Mouse (Mus musculus) embryonic facial prominence, embryonic 11.5 days (tissue): ENCODE measurements around the gene Bag1. TPM values are rescaled to one million over a fixed set of nuclear protein-coding genes. Genes with fewer than 3 reads are reported as not detected.
"Not testable (repeated sequence)": the region's sequence is repeated elsewhere in the genome, so short reads cannot be mapped to it uniquely, and the experiment has no call there.

Experiments
- ATAC-seq: fragments of 200-750 bp; cut with Nextera tagmentation; replicated peaks from 2 replicates; pipeline ENCODE4 v1.8.0; 2017; ENCODE audit warnings: low read depth; ENCODE audit not compliant: insufficient number of reproducible peaks, low FRiP score, low TSS enrichment
- DNase-seq: peaks from one replicate; pipeline ENCODE4 v3.0.0-alpha.2; 2015; ENCODE audit warnings: low spot score
- H3K27ac ChIP-seq: fragments of 300-500 bp; sonication (generic); replicated peaks from 2 replicates; pipeline ENCODE4 v1.5.1; 2014; ENCODE audit warnings: mild to moderate bottlenecking, low read depth, low read length, control low read depth
- H3K27me3 ChIP-seq: fragments of 300-500 bp; sonication (generic); 2 replicates; pipeline ENCODE4 v1.6.1; 2014; ENCODE audit warnings: mild to moderate bottlenecking, low read length, moderate library complexity, mixed read lengths; ENCODE audit not compliant: control insufficient read depth, insufficient read depth
- H3K36me3 ChIP-seq: fragments of 300-500 bp; sonication (generic); replicated peaks from 2 replicates; pipeline ENCODE4 v1.6.1; 2014; ENCODE audit warnings: low read depth, mild to moderate bottlenecking, low read length, moderate library complexity, mixed read lengths; ENCODE audit not compliant: control insufficient read depth, insufficient read depth
- H3K4me1 ChIP-seq: fragments of 300-500 bp; sonication (generic); 2 replicates; pipeline ENCODE4 v1.6.1; 2014; ENCODE audit warnings: low read length, mixed read lengths; ENCODE audit not compliant: control insufficient read depth, insufficient read depth
- H3K4me2 ChIP-seq: fragments of 300-500 bp; sonication (generic); 2 replicates; pipeline ENCODE4 v1.6.1; 2014; ENCODE audit warnings: low read depth, mild to moderate bottlenecking, control low read depth, low read length, moderate library complexity
- H3K4me3 ChIP-seq: fragments of 300-500 bp; sonication (generic); 2 replicates; pipeline ENCODE4 v1.5.1; 2014; ENCODE audit warnings: low read depth, low read length, control low read depth
- H3K9ac ChIP-seq: fragments of 300-500 bp; sonication (generic); replicated peaks from 2 replicates; pipeline ENCODE4 v1.6.1; 2014; ENCODE audit warnings: mild to moderate bottlenecking, control low read depth, low read length
- H3K9me3 ChIP-seq: fragments of 300-500 bp; sonication (generic); replicated peaks from 2 replicates; pipeline ENCODE4 v1.6.1; 2016; ENCODE audit warnings: mild to moderate bottlenecking, low read length, inconsistent platforms, mixed read lengths; ENCODE audit not compliant: control insufficient read depth
- WGBS: fragments of 180-500 bp; shearing (Covaris S2); extraction: QIAGEN DNeasy Blood & Tissue Kit; methylation state at CpG from one replicate; pipeline ENCODE4 v1.1.7; 2014; 5-methylcytosine and 5-hydroxymethylcytosine counted together
- polyA plus RNA-seq: library from polyadenylated mRNA; unstranded; fragments of >200 nt; fragmentation: Nextera tagmentation; extraction: Ambion mirVana; gene quantifications from 2 replicates; pipeline ENCODE4 v1.2.1, GENCODE M21; 2014

Bag1 gene
- polyA plus RNA-seq, 1 experiment from 2014 or later = 295 TPM

GRCm38 (mm10) chr4:40953521-40953920 lies 5.4 kb upstream of the Bag1 start:
- 94% methylated on average over 1 of the region's 1 CpGs for WGBS
- no peak overlapping the region for H3K4me3 ChIP-seq
- H3K36me3 ChIP-seq = peaks cover 11% of the 10 kb centered on the region
- ATAC-seq (no peak), DNase-seq (no peak)
- no peaks in the 10 kb centered on the region for H3K4me1 ChIP-seq
- H3K9ac ChIP-seq = no peak overlapping the region
- H3K27ac ChIP-seq = no peak overlapping the region
- H3K27me3 ChIP-seq = no peaks in the 10 kb centered on the region
- no peak overlapping the region for H3K4me2 ChIP-seq
- H3K9me3 ChIP-seq = no peaks in the 10 kb centered on the region

GRCm38 (mm10) chr4:40947565-40948159 lies 432 bp downstream of the Bag1 start:
- peaks cover 8% of the 10 kb centered on the region for H3K36me3 ChIP-seq
- under 1% methylated on average over 40 of the region's 40 CpGs for WGBS
- peak; percentile 30 for DNase-seq

GRCm38 (mm10) chr4:40946516-40947121 lies 1.5 kb downstream of the Bag1 start:
- Histone ChIP-seq H3K27ac (no peak overlapping the region), H3K4me1 (no peaks in the 10 kb centered on the region), H3K4me3 (peak overlapping the region; percentile 91), H3K9me3 (no peaks in the 10 kb centered on the region), H3K27me3 (no peaks in the 10 kb centered on the region), H3K9ac (peak overlapping the region; percentile 14; the same call in 1 of the 2 replicates), H3K36me3 (peaks cover 3% of the 10 kb centered on the region), H3K4me2 (peak overlapping the region; percentile 60)
- no peak for ATAC-seq
- DNase-seq = no peak
- 90% methylated on average over 7 of the region's 7 CpGs for WGBS

More at GRCm38 (mm10) chr4:40947565-40948159, 432 bp downstream of the Bag1 start:
- no peaks in the 10 kb centered on the region for H3K4me1 ChIP-seq
- ATAC-seq = peak; percentile 8; the same call in 1 of the 2 replicates
- no peaks in the 10 kb centered on the region for H3K27me3 ChIP-seq
- H3K27ac ChIP-seq = peak overlapping the region; percentile 31; the same call in 1 of the 2 replicates
- H3K9me3 ChIP-seq = no peaks in the 10 kb centered on the region
- H3K4me2 ChIP-seq = peak overlapping the region; percentile 60
- peak overlapping the region; percentile 91 for H3K4me3 ChIP-seq
- peak overlapping the region; percentile 92 for H3K9ac ChIP-seq

GRCm38 (mm10) chr4:40943651-40944050 lies 4.4 kb downstream of the Bag1 start:
- Histone ChIP-seq H3K4me2 (no peak overlapping the region), H3K9ac (no peak overlapping the region), H3K27ac (no peak overlapping the region), H3K9me3 (no peaks in the 10 kb centered on the region), H3K36me3 (peaks cover 24% of the 10 kb centered on the region), H3K27me3 (no peaks in the 10 kb centered on the region), H3K4me3 (no peak overlapping the region), H3K4me1 (no peaks in the 10 kb centered on the region)
- ATAC-seq (no peak), DNase-seq (no peak)
- 96% methylated on average over 5 of the region's 5 CpGs for WGBS

- peaks cover 32% of the 10 kb centered on the region for H3K36me3 ChIP-seq
- H3K4me2 ChIP-seq = no peak overlapping the region
- ATAC-seq (no peak), DNase-seq (no peak)
- H3K4me3 ChIP-seq = no peak overlapping the region
- H3K27me3 ChIP-seq = no peaks in the 10 kb centered on the region
- 91% methylated on average over 5 of the region's 5 CpGs for WGBS
- no peak overlapping the region for H3K27ac ChIP-seq
- no peaks in the 10 kb centered on the region for H3K9me3 ChIP-seq
- H3K9ac ChIP-seq = no peak overlapping the region
- no peaks in the 10 kb centered on the region for H3K4me1 ChIP-seq
Observed at GRCm38 (mm10) chr4:40938793-40939192, 9.3 kb downstream of the Bag1 start.

GRCm38 (mm10) chr4:40936175-40936839 lies 11.8 kb downstream of the Bag1 start:
- DNase-seq (no peak), ATAC-seq (no peak)
- Histone ChIP-seq H3K4me2 (no peak overlapping the region), H3K9me3 (no peaks in the 10 kb centered on the region), H3K36me3 (peaks cover 30% of the 10 kb centered on the region), H3K4me1 (no peaks in the 10 kb centered on the region), H3K27me3 (no peaks in the 10 kb centered on the region), H3K27ac (no peak overlapping the region), H3K9ac (no peak overlapping the region), H3K4me3 (no peak overlapping the region)
- WGBS = 85% methylated on average over 9 of the region's 9 CpGs

GRCm38 (mm10) chr4:40934369-40934768 lies 13.7 kb downstream of the Bag1 start:
- not testable (repeated sequence) for H3K27ac ChIP-seq, ATAC-seq, H3K27me3 ChIP-seq, DNase-seq, H3K9me3 ChIP-seq, H3K9ac ChIP-seq, H3K4me3 ChIP-seq, H3K4me2 ChIP-seq, H3K4me1 ChIP-seq
- WGBS = 90% methylated on average over 3 of the region's 3 CpGs
- H3K36me3 ChIP-seq = peaks cover 17% of the 10 kb centered on the region

GRCm38 (mm10) chr4:40933694-40934093 lies 14.4 kb downstream of the Bag1 start:
- no peak overlapping the region for H3K27ac ChIP-seq
- H3K4me3 ChIP-seq = no peak overlapping the region
- DNase-seq (no peak), ATAC-seq (no peak)
- no peaks in the 10 kb centered on the region for H3K9me3 ChIP-seq
- H3K9ac ChIP-seq = no peak overlapping the region
- no peak overlapping the region for H3K4me2 ChIP-seq
- no peaks in the 10 kb centered on the region for H3K27me3 ChIP-seq
- H3K36me3 ChIP-seq = peaks cover 10% of the 10 kb centered on the region
- no peaks in the 10 kb centered on the region for H3K4me1 ChIP-seq
- WGBS = 91% methylated on average over 5 of the region's 5 CpGs
